Mouse (Mus musculus) fat pad, adult 2 months (tissue): ENCODE data around the gene 4930402H24Rik.

Experiments
- DNase-seq: peaks from one replicate; pipeline ENCODE4 v3.0.0-alpha.2; 2011; ENCODE audit warnings: low read depth, low spot score; ENCODE audit errors: extremely low read depth

Gene 4930402H24Rik

DNA sequence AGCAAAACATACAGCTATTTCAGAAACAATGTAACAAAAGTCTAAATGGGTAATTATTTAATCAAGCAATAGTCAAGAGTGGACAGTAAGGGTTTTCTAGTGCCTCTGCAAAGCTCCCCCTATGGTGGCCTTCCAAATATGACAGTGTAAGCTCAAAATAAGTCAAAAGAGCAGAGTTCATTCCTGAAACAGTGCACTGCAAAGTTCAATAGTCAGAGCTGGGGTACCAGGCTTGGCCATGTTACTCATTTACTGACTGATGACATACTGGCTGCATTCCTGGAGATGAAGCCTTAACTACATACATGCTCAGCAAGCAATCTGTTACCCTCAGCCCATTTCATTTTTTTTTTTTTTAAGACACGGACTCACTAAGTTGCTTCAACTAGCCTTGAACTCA lies 91.7 kb downstream of the 4930402H24Rik start:
- no peak for DNase-seq

DNA sequence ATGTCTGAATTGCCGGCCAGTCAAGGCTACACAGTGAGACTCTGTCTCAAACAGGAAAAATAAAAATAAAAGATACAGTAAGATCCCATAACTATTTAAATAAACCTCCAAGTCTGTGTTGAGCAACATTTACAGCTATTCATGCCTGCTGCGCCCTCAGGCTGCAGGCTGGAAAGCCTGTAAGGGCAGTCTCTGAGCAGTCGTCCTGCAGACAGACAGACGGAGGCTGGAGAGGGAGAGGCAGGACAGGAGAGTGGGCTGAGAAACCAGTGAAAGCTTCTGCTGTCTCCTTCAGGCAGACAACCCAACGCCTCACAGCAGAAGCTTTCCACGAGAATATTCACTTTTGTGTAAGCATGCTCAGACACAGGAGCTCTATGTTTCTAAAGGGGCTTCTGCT lies 92.5 kb downstream of the 4930402H24Rik start:
- DNase-seq = no peak

DNA sequence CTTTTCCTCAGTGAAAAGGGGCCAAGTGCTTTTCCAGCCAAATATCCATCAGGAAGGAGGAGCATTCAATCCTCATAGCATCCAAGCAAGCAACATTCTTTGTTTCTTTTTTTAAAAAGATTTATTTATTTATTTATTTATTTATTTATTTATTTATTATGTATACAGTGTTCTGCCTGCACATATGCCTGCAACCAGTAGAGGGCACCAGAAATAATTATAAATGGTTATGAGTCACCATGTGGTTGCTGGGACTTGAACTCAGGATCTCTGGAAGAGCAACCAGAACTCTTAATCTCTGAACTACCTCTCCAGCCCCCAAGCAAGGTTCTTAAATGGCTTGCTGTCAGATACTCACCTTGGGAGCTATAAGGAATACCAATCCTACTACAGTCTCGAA lies 93.7 kb downstream of the 4930402H24Rik start:
- DNase-seq = no peak

DNA sequence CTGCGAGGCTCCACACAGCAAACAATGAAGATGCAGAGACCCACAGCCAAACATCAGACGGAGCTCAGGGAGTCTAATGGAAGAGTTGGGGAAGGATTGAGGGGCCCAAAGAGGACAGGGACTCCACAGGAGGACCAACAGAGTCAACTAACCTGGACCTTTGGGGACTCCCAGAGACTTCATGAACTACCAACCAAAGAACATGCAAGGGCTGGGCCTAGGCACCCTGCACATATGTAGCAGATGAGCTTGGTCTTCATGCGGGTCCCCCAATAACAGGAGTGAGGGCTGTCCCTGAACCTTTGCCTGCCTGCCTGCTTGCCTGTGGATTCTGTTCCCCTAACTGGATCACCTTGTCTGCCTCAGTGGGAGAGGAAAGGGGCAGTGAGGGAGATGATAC lies 101.1 kb downstream of the 4930402H24Rik start:
- DNase-seq = no peak

DNA sequence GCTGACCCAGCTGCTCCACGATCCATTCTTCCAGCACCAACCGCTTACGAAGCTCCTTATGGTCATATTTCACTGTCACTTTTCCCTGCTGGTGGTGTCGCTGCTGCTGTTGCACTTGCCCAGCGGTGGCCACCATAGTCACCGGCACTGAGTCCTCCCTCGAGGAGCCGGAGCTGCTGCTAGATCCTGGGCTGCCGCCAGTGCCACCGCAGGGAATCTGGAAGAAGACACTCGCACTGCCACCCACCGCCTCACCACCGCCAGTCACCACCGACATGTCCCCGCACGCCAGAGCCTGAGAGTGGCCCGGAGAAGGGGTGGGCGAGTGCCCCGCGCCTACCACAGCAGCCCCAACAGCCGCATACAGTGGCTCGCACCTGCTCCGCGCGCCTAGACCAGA lies 102.5 kb downstream of the 4930402H24Rik start:
- DNase-seq = no peak

DNA sequence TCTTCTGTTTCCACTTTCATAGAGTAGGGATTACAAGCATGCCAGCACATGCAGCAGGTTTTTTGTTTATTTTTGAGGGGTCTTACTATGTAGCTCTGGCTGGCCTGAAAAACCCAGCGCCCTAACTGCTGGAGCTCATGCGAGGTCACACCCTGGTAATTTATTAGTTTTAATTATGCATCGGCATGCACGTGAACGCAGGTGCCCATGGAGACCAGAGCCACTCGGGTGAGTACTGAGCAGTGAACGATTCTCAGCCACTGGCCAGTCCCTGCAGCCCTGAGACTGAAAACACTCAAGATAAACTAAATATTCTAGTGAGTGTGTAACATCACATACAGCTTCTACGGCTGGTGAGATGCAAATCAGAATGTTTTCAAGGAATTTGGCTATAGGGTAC lies 110.5 kb downstream of the 4930402H24Rik start:
- DNase-seq = no peak

DNA sequence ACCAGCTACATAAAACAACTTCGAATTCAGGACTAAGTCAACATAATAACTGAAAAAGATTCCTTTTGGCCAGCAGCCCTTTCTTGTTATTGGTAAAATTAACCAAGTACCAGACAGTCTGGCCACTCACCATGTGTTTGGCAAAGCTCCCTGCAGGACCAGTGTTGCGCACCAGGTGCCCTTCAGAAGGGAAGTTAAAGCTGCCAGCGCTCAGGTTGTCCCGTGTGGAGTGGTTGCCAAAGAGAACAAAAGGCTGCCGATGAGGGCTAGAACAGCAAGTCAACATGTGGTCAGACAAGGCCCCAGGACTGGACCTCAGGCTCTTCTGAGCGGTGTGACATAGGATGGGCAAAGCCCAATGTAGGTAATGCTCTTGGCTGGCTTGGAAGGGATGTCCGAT lies 114.5 kb downstream of the 4930402H24Rik start:
- DNase-seq = no peak

DNA sequence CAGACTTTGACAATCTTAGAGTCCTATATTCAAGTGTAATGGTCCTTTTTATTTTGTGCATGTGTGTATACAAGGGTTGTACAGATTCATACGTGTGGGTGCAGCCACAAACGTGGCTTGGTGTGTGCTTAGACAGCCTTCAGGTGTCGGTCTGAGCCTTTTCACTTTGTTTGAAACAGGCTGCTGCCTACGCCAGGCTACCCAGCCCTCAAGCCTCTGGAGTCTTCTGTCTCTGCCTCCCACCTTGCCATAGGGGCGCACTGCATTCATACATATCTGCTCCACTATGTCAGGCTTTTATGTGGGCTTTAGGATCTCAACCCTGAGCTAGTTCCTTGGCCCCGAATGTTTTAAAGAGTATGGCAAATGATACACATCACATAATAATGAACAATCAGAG lies 116.6 kb downstream of the 4930402H24Rik start:
- DNase-seq = no peak

DNA sequence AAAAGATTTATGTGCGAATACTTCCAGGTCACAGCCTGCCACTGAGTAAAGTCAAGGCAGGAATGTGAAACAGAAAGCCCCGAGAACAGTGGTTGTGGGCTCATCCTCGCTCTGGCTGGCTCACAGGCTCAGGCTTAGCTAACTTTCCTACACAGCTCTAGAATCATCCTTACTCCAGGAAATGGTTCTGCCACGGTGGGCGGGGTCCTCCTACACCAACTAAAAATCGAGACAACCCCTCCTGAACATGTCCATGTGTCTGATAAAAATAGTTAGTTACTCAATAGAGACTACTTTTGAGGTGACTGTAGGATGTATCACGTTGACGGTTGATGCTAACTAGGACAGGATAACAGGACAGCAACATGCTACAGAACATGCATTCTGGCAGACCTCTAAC lies 117.2 kb downstream of the 4930402H24Rik start:
- DNase-seq = no peak

DNA sequence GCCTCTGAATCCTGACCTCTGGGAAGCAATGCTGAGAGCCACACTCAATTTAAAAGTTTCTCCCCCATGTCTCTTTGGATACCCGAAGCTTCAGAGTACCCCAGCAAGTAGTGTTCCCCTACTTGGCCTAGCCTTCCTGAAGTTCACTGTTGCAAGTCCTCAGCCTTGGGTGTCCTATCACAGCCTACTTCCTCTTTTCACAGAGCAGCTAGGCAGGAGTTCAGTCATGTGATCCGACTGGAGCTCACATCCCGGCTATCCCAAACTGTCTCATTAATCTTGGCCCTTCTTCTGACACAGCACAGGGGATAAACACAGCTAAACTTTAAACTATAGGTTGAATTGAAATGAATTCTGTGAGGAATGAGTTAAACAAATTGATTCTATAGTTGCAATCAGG lies 121.3 kb downstream of the 4930402H24Rik start:
- DNase-seq = no peak

DNA sequence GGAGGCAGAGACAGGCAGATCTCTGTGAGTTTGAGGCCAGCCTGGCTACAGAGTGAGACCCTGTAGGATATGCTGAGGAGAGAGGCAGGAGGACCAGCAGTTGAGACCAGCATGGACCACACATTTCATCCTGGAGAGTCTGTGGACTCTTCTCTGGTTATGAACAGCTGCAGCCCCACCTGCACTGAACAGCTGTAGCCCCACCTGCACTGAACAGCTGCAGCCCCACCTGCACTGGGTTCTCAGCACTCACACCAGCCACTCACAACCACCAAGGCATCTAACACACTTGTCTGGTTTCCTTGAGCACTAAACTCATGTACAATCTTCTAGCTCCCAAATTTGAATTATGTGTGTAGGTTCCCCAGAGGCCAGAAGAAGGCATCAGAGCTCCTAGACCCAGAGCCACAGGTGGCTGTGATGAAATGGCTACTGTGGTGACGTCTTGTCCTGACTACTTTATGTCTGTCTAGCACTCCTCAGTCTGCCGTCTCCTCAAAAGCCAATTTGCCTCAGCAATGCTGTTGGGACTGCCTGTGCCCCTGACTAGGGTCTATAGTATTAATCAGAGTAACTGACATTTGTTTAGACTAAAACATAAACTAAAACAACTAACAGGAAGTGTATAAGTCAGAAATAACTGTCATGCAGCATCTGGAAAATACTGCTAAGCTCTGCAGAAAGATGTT lies 125.4 kb downstream of the 4930402H24Rik start:
- DNase-seq = no peak

DNA sequence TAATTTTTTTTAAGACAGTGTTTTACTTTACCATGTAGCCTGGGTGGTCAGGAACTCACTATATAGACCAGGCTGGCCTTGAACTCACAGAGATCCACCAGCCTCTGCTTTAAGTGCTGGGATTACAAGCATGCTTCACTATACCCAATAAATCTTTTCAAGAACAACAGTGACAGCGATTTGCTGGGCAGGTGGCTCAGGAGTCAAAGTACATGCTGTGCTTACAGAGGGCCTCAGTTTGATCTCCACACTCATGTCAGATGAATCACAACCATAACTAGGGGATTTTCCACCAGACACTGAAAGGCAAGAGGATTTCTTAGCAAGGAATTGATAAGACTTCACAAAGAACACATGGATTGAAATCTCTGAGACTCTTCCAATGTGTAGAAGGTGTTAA lies 126.3 kb downstream of the 4930402H24Rik start:
- no peak for DNase-seq

DNA sequence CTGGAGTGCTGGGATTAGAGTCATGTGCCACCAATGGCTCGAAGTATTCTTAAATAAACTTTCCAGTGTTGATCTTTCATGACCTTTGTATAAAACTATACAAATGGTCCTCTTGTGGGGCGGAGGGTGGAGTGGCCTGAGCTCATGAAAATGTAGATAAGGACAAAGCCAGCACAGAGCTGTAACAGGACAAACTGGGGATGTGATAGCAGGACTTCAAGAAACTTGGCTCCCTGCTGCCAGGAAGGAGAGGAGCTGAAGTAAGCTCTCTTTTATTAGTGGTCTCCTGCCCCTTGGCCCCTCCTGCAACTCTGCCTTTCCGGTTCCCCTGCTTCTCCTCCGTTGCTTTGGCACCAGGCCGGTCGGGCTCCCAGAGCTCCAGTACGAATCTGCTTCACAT lies 129.6 kb downstream of the 4930402H24Rik start:
- no peak for DNase-seq

DNA sequence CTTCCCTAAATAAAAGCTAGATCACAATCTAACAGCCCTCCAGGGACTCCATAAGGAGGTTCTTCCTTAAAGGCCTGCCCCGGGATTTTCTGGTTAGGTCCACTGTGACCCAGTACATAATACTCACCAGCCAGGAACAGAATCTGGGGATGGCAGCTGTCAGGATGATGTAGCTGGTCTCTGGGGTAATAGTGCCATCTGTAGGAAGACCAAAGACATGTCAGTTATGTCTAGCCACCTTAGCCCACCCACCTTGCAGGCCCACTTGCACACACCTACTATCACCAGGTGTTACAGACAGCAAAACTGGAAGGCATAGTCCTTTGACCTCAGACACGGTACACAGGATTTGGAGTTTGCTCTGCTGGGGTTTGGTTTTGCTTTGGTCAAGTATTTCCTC lies 138.7 kb downstream of the 4930402H24Rik start:
- DNase-seq = no peak

DNA sequence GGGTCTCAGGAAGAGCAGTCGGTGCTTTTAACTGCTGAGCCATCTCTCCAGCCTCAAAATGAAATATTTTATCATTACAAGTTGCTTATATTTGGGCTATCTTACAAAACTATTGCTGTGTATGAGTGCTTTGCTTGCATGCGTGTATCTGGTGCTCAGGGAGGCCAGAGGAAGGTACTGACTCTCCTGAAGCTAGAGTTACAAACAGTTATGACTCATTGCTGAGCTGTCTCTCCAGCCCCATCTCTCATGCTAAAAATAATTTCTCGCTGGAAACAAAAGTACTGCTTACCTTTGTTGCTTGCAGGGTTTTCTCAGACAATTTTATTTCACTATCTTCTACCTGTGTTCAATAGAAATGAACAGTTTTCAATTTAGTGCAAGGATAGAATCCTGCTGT lies 140.8 kb downstream of the 4930402H24Rik start:
- DNase-seq = no peak

DNA sequence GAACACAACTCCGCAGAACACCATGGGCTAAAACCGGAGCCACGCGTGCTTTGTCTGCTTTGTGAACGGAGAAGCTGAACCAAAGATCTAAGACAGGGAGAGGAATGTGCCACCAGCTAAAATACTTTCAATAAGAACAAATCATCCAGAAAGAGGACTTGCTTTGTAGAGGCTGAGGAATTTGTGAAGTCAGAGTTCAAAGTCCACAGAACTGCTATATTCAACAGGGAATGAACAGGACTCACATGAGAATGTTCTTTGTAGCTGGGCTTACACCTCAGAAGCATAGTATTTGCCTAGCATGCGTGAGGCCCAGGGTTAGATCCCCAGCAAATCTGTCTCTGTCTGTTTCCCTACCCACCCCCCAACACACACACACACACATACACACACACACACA lies 145.3 kb downstream of the 4930402H24Rik start:
- no peak for DNase-seq

DNA sequence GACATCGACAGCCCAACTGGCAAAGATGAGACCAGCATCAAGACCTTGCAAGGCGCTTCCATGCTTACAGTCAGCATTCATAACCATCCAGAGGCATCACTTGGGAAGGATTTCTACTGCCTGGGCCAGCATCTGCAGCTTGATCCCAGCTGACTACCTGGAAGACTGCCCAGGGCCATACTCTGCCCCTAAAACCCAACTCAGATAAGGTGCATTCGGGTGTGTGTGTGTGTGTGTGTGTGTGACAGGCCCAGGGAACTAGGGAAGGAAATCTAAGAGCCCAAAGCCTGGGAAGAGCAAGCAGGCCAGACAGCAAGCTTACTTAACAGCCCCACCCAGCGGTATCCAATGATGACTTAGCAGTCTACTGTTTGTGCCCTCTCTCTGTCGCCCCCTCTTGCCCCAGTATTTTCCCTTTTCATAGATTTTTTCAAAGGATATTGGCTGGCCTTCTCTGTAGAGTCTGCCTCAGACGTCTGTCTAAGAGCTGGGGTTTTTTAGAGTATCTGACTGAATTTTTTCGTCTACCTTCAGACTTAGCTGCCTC lies 151.1 kb downstream of the 4930402H24Rik start:
- no peak for DNase-seq

DNA sequence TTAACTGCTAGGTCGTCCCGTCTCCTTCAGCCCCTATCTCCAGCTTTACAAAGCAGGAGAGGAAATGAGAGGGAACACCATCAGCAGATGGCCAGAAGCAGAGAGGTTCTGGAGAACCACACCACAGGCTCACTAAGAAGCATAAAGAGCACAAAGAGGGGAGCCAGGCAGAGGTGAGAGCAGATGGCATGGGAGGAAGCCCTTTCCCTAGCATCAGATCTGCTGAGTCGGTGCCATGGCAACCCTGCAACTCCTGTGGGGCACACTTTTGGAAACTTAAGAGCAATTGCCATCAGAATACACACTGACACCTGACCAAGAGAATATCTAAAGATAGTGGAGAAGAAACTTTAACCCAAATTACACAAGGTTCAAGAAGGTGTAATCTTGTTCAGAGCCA lies 151.6 kb downstream of the 4930402H24Rik start:
- DNase-seq = no peak

DNA sequence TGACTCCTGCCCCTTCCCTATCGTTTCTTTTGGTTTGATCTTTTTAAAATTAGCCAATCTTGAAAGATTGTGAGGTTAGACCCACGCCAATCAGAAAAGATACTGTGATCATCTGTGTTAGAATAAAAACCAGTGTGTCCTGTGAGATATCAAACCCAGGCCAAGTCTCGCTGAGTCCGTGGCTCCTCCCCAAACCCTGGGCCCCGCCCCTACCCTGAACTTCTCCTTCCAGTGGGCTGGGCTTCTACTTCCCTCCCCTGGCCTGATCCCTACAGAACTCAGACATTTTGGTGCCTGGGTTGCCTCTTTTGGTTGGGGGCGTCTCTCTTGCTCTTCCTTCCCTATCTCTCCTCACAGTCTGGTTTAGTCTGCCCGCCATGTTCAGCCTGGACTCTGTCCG lies 155.8 kb downstream of the 4930402H24Rik start:
- no peak for DNase-seq

DNA sequence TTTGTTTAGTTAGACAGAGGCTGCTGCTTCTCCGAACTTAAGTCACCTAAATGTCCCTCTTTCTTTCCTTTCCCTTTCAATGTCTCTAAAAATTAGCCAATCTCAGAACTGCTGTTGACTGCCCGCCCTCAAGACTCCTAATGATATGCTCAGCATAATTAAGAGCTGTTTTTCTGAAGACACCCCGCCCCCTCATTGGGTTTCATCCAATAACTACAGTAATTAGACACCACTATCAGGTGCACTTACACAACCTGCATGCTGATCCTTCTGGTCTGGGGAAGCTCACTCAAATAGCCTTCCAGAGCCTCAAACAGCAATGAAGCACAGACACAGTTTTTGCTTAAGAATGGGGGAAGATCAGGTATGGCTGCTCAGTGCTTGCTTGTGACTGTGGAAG lies 156.5 kb downstream of the 4930402H24Rik start:
- peak; percentile 51 for DNase-seq

DNA sequence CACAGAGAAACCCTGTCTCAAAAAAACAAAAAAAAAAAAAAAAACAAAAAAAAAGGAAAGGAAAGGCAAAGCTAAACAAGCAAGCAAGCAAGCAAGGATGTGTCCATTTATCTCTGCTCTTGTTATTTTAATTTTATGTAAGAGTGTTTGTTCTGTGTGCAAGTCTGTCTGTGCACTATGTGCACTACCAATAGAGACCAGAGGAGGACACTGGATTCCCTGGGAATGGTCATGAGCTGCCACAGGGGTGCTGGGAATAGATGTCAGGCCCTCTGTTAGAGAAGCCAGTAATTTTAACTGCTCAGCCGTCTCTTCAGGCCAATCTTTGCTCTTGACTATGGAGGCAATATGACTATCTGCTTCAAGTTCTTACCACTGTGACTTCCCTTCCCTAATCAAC lies 162.6 kb downstream of the 4930402H24Rik start:
- no peak for DNase-seq

DNA sequence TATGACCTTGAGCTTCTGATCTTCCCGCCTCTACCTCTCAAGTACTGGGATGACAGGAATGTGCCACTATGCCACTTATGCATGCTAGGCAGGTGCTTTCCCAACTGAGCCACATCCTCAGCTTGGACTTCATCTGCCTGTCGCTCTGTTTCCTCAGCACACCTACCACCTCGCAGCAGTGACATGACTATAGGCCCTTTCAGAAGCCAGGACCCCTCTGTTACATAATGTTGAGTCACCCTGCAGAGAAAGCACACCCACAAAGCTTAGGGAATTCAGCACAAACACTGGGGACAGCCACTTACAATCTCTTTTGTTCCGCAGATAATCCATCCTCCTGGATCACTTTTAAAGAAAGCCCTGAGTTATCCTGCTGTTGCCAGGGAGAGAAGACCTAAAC lies 166.1 kb downstream of the 4930402H24Rik start:
- no peak for DNase-seq

DNA sequence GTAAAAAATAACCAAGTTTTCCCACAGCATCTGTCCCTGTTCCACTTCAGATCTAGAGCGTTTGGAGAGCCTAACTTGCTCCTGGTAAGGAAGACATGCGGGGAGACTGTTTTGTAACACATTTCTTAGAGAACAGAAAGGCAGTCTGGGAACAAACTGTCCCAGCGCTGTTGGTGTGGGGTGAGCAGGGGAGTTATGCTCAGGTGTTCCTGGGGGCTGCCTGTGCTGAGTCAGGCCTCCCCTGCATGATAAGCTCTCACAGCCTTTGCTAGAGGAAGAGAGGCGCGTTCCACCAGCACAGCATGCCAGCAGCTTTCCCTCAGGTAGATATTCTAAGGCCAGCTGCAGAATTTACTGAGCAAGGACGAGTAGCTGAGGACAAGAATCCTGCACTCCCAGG lies 168.2 kb downstream of the 4930402H24Rik start:
- no peak for DNase-seq
